Mouse (Mus musculus) bone marrow macrophage, adult 2 months (primary cell): ENCODE measurements around the gene Kansl2. TPM values are rescaled to one million over a fixed set of nuclear protein-coding genes. Genes with fewer than 3 reads are reported as not detected.

Source experiments
- H3K27ac ChIP-seq: 2 replicates; pipeline ENCODE4 v1.5.1; 2012; ENCODE audit warnings: low read depth, low read length; ENCODE audit not compliant: insufficient read depth
- H3K4me1 ChIP-seq: 2 replicates; pipeline ENCODE4 v1.6.1; 2012; ENCODE audit warnings: low read length; ENCODE audit not compliant: control insufficient read depth, insufficient read depth
- H3K4me3 ChIP-seq: 2 replicates; pipeline ENCODE4 v1.5.1; 2012; ENCODE audit warnings: mild to moderate bottlenecking, low read length, moderate library complexity; ENCODE audit not compliant: insufficient read depth
- CTCF ChIP-seq: IDR thresholded peaks from 2 replicates; pipeline ENCODE4 v1.5.1; 2012; ENCODE audit warnings: low read depth, mild to moderate bottlenecking, low read length, moderate library complexity
- POLR2A ChIP-seq: IDR thresholded peaks from 2 replicates; pipeline ENCODE4 v1.6.1; 2012; ENCODE audit warnings: mild to moderate bottlenecking, low read depth, low read length, borderline replicate concordance
- polyA plus RNA-seq: library from polyadenylated mRNA; stranded (reverse); fragments of >200 nt; gene quantifications from 2 replicates; pipeline ENCODE4 v1.2.4, GENCODE M21; 2012; ENCODE audit not compliant: missing spikeins, insufficient read depth, insufficient read length

Gene Kansl2
- polyA plus RNA-seq, 1 experiment = 62.4 TPM

DNA sequence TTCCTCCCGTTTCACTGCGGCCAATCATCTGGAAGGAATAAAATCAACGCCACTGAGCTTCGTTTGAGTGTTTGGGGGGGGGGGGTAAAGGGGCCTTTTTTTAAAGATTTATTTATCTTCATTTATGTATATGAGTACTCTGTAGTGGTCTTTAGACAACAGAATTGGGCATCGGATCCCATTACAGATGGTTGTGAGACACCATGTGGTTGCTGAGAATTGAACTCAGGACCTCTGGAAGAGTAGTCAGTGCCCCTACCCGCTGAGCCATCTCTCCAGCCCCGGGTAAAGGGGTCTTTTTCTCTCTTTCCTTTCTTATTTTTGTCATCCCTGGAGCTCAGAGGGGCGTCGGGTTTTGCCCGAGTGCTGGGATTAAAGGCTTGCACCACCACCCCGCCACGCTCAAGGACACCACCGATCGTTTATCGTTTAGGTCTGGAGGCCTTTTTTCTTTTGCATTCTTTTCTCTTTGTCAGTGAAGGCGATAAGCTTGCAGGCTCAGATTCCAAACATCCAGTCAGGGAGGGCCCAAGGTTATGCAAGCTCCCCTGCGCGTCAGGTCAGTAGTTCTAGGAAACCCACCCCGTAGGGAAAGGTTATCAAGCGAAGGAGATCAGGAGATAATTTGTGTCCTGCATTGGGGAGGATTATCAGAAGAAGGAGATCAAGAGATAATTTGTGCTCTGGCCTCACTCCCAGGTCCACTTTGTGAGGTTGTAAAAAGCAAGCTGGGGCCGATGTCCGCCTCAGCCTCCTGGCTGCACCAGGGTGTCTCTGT lies 34.4 kb upstream of the Kansl2 start:
- Histone ChIP-seq H3K4me3 (peak overlapping the region; percentile 86), H3K4me1 (peaks cover 29% of the 10 kb centered on the region), H3K27ac (peak overlapping the region; percentile 88)
- TF ChIP-seq POLR2A = no peak
- no peak for TF ChIP-seq CTCF

DNA sequence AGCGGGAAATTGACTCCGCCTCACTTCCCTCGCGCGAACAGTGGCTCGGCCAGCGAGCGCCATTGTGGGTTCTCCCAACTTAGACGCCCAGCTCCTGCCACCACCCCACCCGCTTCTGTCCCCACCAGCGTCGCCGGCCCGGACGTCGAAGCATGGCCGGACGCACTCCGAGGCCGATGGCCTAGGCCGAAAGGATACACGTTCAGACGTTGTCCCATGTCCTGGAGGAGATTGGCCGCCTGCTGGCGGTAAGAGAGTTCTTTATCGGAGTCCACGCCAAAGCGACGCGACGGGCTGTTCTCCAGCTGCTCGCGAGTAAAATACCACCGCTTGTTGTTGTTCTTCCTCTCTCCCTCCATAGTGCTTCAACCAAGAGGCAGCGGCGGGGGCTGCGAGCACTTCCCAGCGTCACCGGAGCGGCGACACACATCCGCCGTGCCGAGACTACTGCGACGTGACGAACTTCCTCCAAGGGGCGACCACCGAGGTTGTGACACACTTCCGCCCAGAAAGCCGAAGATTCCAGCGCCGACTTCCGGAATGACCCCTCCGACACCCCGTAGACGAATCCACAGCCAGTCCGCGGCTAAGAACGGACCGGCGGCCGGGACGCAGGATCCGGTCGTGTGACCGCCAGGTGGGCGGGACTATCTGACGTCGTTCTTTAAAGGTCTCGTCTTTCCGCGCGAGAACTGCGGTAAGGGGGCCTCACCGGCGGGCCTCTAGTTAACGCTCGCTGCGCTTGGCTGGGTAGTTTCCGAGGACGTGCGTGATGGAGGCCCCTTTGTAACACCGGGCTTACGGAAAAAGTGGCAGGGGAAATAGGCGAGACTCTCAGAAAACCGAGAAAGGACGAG lies 33.4 kb upstream of the Kansl2 start:
- peaks cover 31% of the 10 kb centered on the region for H3K4me1 ChIP-seq
- no peak for TF ChIP-seq CTCF
- peak; percentile 90 for TF ChIP-seq POLR2A

DNA sequence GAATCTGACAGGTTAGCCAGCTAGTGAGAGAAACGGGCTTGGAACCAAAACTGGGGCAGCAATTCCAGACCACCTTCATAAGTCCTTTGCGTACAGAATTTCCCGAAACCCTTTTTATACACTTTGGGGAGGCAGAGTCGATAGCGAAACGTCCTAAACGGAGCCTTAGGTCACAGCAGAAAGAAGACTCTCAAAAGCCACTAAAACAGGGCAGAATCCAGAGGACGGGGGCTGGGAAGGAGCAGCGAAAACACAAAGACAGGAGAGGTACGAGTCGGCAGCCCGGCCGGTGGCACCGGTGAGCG lies 32.9 kb upstream of the Kansl2 start:
- Histone ChIP-seq H3K4me1 (peaks cover 32% of the 10 kb centered on the region), H3K27ac (peak overlapping the region; percentile 92), H3K4me3 (peak overlapping the region; percentile 96)
- no peak for TF ChIP-seq POLR2A
- no peak for TF ChIP-seq CTCF

More for the DNA sequence above, 33.4 kb upstream of the Kansl2 start:
- Histone ChIP-seq H3K4me3 (peak overlapping the region; percentile 96), H3K27ac (peak overlapping the region; percentile 92)

DNA sequence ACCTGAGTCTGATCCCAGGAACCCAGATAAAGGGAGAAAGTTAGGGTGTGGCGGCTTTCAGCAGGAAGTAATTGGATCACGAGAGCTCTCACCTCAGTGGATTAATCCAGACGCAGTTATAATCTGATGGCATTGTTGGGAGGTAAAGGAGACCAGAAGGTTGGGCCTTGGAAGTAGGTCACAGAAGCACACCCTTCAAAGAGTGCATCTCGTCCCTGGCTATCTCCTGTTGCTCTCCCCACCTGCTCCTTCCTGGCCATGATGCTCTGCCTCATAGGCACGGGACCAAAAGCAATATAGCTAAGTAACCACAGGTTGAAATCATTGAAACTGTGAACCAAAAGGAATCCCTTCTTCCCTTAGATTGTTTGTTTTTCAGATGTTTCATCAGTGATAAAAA lies 23.1 kb upstream of the Kansl2 start:
- TF ChIP-seq CTCF (no peak), POLR2A (no peak)
- no peak overlapping the region for H3K27ac ChIP-seq
- peaks cover 9% of the 10 kb centered on the region for H3K4me1 ChIP-seq
- no peak overlapping the region for H3K4me3 ChIP-seq

GRCm38 (mm10) chr15:98555881-98556280 lies 21.8 kb upstream of the Kansl2 start:
- no peak overlapping the region for H3K4me3 ChIP-seq
- TF ChIP-seq POLR2A = no peak
- TF ChIP-seq CTCF = no peak
- peaks cover 14% of the 10 kb centered on the region for H3K4me1 ChIP-seq
- no peak overlapping the region for H3K27ac ChIP-seq

- Histone ChIP-seq H3K4me1 (peaks cover 14% of the 10 kb centered on the region), H3K4me3 (no peak overlapping the region), H3K27ac (no peak overlapping the region)
- TF ChIP-seq CTCF (no peak), POLR2A (no peak)
Observed at GRCm38 (mm10) chr15:98552758-98553157, 18.7 kb upstream of the Kansl2 start.

DNA sequence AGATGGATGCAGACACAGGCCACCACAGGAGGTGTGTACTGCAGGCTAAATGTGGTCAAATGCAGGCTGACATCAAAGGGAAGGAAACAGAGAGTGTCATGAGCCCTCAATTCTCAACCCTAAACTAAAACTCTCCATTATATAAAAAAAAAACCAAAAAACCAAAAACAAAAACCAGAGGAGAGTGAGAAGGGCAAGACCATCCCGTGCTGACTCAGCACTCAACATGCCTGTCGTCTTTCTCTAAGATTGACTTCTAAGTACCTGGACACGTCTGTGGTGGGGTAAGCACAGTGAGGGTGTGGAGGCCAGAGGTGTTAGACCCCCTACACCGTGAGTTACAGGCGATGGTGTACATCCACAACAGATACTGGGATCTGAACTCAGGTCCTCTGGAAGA lies 12.8 kb upstream of the Kansl2 start:
- Histone ChIP-seq H3K27ac (no peak overlapping the region), H3K4me1 (peaks cover 29% of the 10 kb centered on the region), H3K4me3 (no peak overlapping the region)
- TF ChIP-seq POLR2A (no peak), CTCF (no peak)

DNA sequence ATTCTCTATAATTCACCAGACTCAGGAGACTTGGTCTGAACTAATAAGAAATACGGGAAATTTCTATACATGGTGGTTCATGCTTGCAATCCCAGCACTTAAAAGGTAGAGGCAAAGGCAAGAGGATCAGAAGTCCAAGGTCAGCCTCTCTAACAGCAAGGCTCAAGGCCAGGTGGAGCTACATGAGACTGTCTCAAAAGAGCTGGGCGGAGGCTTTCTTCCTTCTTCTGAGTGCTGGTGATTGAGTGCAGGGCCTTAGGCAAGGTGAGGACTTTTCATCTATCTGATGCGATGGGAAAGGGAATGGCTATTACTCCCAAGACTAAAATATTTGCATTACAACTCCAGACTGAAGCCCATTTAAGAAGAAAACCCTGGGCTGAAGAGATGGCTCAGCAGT lies 11.1 kb upstream of the Kansl2 start:
- no peak for TF ChIP-seq CTCF
- TF ChIP-seq POLR2A = no peak
- Histone ChIP-seq H3K27ac (no peak overlapping the region), H3K4me1 (peaks cover 27% of the 10 kb centered on the region), H3K4me3 (no peak overlapping the region)

GRCm38 (mm10) chr15:98543341-98543740 lies 9.3 kb upstream of the Kansl2 start:
- Histone ChIP-seq H3K4me3 (no peak overlapping the region), H3K27ac (peak overlapping the region; percentile 30; the same call in 1 of the 2 replicates), H3K4me1 (peaks cover 31% of the 10 kb centered on the region)
- no peak for TF ChIP-seq CTCF
- no peak for TF ChIP-seq POLR2A

- TF ChIP-seq CTCF (no peak), POLR2A (no peak)
- peak overlapping the region; percentile 78 for H3K27ac ChIP-seq
- peaks cover 35% of the 10 kb centered on the region for H3K4me1 ChIP-seq
- peak overlapping the region; percentile 22 for H3K4me3 ChIP-seq
Observed at GRCm38 (mm10) chr15:98541064-98541463, 7.0 kb upstream of the Kansl2 start.
